Mouse (Mus musculus) heart, embryonic 15.5 days (tissue): ENCODE data around the gene Kcnj8. TPM values are rescaled to one million over a fixed set of nuclear protein-coding genes. Genes with fewer than 3 reads are reported as not detected.

Experiments
- ATAC-seq: fragments of 200-750 bp; cut with Nextera tagmentation; replicated peaks from 2 replicates; pipeline ENCODE4 v1.8.0; 2017; ENCODE audit warnings: low read depth, moderate TSS enrichment; ENCODE audit not compliant: insufficient number of reproducible peaks, insufficient read depth, low FRiP score
- H3K27ac ChIP-seq: fragments of 300-500 bp; sonication (generic); 2 replicates; pipeline ENCODE4 v1.5.1; 2015; ENCODE audit warnings: mild to moderate bottlenecking, inconsistent platforms
- H3K27me3 ChIP-seq: fragments of 300-500 bp; sonication (generic); 2 replicates; pipeline ENCODE4 v1.6.1; 2015; ENCODE audit warnings: inconsistent platforms
- H3K36me3 ChIP-seq: fragments of 300-500 bp; sonication (generic); 2 replicates; pipeline ENCODE4 v1.6.1; 2015; ENCODE audit warnings: mild to moderate bottlenecking, inconsistent platforms
- H3K4me1 ChIP-seq: fragments of 300-500 bp; sonication (generic); replicated peaks from 2 replicates; pipeline ENCODE4 v1.6.1; 2015; ENCODE audit warnings: inconsistent platforms
- H3K4me2 ChIP-seq: fragments of 300-500 bp; sonication (generic); 2 replicates; pipeline ENCODE4 v1.6.1; 2015; ENCODE audit warnings: inconsistent platforms, mild to moderate bottlenecking, moderate library complexity
- H3K4me3 ChIP-seq: fragments of 300-500 bp; sonication (generic); 2 replicates; pipeline ENCODE4 v1.5.1; 2015; ENCODE audit warnings: mild to moderate bottlenecking, inconsistent platforms
- H3K9ac ChIP-seq: fragments of 300-500 bp; sonication (generic); 2 replicates; pipeline ENCODE4 v1.6.1; 2015; ENCODE audit warnings: mild to moderate bottlenecking, inconsistent platforms
- H3K9me3 ChIP-seq: fragments of 300-500 bp; sonication (generic); replicated peaks from 2 replicates; pipeline ENCODE4 v1.6.1; 2016; ENCODE audit warnings: inconsistent platforms
- WGBS: fragments of 180-500 bp; shearing (Covaris S2); methylation state at CpG from one replicate; pipeline ENCODE4 v1.1.7; 2015; ENCODE audit warnings: mixed read lengths; 5-methylcytosine and 5-hydroxymethylcytosine counted together
- polyA plus RNA-seq: library from polyadenylated mRNA; unstranded; fragments of >200 nt; fragmentation: Nextera tagmentation; extraction: Ambion mirVana; gene quantifications from 2 replicates; pipeline ENCODE4 v1.2.1, GENCODE M21; 2015

The Kcnj8 gene
- polyA plus RNA-seq, 1 experiment from 2014 or later: 16.1 TPM

DNA sequence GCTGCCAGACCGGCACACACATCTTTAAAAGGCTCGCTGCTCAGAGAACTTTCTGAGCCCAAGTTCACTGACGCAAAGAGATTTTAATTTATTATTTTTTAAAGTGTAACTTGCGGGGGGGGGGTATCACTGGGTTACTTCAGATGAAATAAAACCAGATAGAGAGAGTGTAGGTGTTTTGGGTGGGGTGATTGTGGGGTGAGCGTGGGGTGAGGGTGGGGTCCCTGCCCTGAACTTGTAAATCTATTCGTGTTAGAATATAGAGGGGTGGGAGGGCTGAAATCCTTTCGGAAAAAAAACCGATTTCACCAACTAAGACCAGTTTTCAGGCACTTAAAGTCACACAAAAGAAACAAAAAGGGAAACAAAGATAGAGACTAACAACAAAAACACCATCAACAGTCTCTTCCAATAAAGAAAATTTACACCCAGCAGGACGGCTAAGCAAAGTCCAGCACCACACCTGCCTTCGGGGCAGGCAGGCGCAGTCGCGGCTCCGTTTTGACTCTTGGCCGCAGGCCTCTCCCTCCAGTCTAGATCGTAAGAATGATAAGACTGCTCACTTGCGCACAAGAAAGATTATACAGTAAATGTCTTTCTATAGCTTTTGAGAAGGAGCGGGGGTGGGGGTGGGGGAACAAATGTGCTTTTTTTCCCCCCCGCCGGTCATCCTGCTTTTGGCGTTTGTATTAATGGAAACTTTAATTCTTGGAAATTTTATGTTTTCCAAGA lies 381 bp upstream of the Kcnj8 start:
- no peak for ATAC-seq

DNA sequence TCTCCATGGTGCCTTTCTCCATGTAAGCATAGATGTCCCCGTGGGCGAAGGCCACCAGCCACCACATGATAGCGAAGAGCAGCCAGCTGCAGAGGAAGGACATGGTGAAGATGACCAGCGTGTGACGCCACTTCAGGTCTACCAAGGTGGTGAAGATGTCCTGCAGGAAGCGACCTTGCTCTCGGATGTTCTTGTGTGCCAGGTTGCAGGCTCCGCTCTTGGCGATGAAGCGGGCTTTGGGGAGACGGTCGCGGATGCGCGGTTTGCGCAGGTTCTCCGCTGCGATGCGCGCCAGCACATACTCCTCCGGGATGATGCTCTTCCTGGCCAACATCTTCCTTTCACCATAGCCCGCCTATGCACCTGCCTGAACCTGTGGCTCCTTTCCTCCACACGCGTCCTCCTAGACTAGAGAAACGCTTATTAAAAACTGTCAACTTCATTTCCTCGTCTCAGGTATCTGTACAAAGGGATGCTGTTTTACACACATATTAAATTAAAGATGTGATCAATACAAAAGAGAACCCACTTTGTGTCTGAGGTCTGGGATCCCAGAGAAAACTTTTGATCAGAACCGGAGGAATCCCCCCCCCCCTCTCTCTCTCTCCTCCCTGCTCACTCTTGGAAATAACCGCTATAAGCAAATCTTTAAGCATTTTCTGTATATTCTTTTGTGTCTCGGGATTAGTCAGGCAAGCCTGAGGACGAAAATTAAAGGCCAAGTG lies 1.2 kb downstream of the Kcnj8 start:
- H3K36me3 ChIP-seq: 0 out of 2 replicates have a peak, but pooled peaks cover 3% of the 10 kb centered on the region
- no peak overlapping the region for H3K27ac ChIP-seq
- H3K4me1 ChIP-seq: peaks cover 32% of the 10 kb centered on the region
- peak overlapping the region; percentile 63 for H3K4me3 ChIP-seq
- no peaks in the 10 kb centered on the region for H3K9me3 ChIP-seq
- peak overlapping the region; percentile 35; the same call in 1 of the 2 replicates for H3K9ac ChIP-seq
- peak overlapping the region; percentile 98 for H3K4me2 ChIP-seq
- ATAC-seq: no peak
- peaks cover 17% of the 10 kb centered on the region for H3K27me3 ChIP-seq
- WGBS: 15% methylated on average over 30 of the region's 30 CpGs

More for the DNA sequence above, 381 bp upstream of the Kcnj8 start:
- H3K4me3 ChIP-seq: peak overlapping the region; percentile 63
- H3K9me3 ChIP-seq: no peaks in the 10 kb centered on the region
- peak overlapping the region; percentile 98 for H3K4me2 ChIP-seq
- 8% methylated on average over 21 of the region's 21 CpGs for WGBS
- 0 out of 2 replicates have a peak overlapping the region, but pooled peaks have one; percentile 47 for H3K27ac ChIP-seq
- H3K36me3 ChIP-seq: no peaks in the 10 kb centered on the region
- H3K27me3 ChIP-seq: peaks cover 17% of the 10 kb centered on the region
- H3K9ac ChIP-seq: peak overlapping the region; percentile 57
- peaks cover 32% of the 10 kb centered on the region for H3K4me1 ChIP-seq

DNA sequence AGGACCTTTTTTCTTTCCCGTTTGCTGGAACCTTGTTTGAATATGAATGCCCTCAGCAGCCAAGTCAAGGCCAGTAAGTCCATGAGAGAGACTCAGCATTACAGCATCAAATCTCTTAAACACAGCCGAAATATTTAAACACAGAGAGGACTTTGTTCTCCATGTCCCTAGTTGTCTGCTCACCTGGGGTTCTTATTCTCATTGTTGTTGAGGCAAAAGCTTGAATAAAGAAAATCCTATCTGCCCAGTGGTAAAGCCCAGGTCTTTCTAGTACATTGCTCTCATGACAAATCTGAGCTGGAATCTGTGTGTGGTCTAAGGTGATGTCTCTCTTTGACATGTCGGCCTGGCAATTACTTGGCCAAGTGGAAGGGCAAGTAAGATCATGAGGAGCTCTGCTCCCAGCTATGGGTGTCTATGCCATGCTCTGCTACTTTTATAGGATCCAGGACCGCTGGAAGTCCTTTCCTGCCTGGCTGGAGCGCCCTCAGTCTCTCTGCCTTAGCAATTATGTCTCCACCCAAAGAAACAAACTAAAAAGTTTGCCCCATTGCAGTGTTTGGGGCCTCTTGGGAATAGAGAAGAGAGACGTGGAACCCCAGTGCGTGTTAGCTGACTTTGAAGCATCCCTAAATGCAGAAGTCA lies 2.6 kb downstream of the Kcnj8 start:
- no peak for ATAC-seq
- Histone ChIP-seq H3K4me2 (no peak overlapping the region), H3K4me3 (no peak overlapping the region), H3K4me1 (peaks cover 32% of the 10 kb centered on the region), H3K27me3 (peaks cover 17% of the 10 kb centered on the region), H3K9me3 (no peaks in the 10 kb centered on the region), H3K9ac (no peak overlapping the region), H3K27ac (no peak overlapping the region), H3K36me3 (0 out of 2 replicates have a peak, but pooled peaks cover 6% of the 10 kb centered on the region)
- WGBS: 64% methylated on average over 7 of the region's 7 CpGs

DNA sequence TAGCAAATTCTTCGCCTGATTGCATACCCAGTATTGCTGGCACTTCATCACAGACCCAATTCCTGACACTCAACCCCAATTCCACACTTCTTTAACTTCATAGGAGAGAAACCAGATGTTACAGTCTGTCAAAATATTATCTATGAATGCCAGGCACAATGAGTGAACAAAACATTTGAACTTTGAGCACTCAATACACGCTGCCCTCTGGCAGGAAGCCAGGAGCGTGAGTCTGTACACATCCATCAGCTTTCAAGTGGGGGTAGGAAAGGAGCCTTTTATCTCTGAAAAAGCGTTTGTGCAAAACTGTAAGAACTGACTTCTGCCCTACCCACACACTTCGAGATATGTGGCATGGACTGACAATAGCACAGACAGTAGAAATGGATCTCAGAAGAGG lies 4.0 kb downstream of the Kcnj8 start:
- Histone ChIP-seq H3K4me2 (0 out of 2 replicates have a peak overlapping the region, but pooled peaks have one; percentile 5), H3K9ac (no peak overlapping the region), H3K27ac (peak overlapping the region; percentile 34), H3K36me3 (0 out of 2 replicates have a peak, but pooled peaks cover 6% of the 10 kb centered on the region), H3K4me1 (peaks cover 32% of the 10 kb centered on the region), H3K9me3 (no peaks in the 10 kb centered on the region), H3K4me3 (no peak overlapping the region), H3K27me3 (peaks cover 17% of the 10 kb centered on the region)
- WGBS: 6% methylated on average over 5 of the region's 5 CpGs
- peak; percentile 54; the same call in 1 of the 2 replicates for ATAC-seq

DNA sequence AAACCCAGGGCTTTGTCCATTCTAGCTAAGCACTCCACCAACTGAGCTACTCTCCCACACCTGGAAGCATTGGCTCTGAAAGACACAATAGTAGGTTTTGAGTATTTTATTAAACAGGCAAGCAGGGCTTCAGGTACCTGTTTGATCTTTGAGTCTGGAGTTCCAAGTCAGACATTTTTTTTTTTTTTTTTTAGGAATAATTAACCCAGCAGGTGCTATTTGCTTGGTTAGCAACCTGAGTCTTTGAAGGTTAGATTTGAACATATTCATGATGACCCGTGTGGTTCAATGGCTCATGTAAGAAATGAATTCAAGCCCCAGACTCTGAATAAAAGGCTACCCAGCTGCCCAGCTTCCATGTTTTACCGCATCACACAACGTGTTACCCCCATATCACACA lies 6.7 kb downstream of the Kcnj8 start:
- 0 out of 2 replicates have a peak, but pooled peaks cover 6% of the 10 kb centered on the region for H3K36me3 ChIP-seq
- 90% methylated on average over 3 of the region's 3 CpGs for WGBS
- ATAC-seq: no peak
- H3K27me3 ChIP-seq: peaks cover 9% of the 10 kb centered on the region
- no peaks in the 10 kb centered on the region for H3K9me3 ChIP-seq
- H3K9ac ChIP-seq: no peak overlapping the region
- H3K27ac ChIP-seq: no peak overlapping the region
- H3K4me2 ChIP-seq: no peak overlapping the region
- no peak overlapping the region for H3K4me3 ChIP-seq
- H3K4me1 ChIP-seq: peaks cover 12% of the 10 kb centered on the region

DNA sequence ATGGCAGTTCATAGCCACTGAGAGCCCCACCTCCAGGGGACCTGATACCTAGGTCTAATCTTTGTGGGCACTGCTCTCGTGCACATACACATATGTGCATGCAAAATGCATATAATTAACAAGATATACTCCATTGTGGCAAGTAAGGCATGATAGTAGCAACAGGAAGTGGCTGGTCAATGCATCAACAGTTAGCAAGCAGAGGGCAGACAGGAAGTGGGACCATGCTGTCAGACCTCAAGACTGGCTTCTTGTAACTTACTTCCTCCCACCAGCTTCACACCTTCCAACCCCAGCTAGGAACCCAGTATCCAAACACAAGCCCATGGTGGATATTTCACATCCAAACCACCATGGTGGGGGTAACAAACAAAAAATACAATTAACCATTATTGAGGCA lies 10.3 kb downstream of the Kcnj8 start:
- peaks cover 3% of the 10 kb centered on the region; the same call in 1 of the 2 replicates for H3K4me1 ChIP-seq
- H3K4me2 ChIP-seq: no peak overlapping the region
- H3K9ac ChIP-seq: no peak overlapping the region
- H3K4me3 ChIP-seq: no peak overlapping the region
- no peak overlapping the region for H3K27ac ChIP-seq
- ATAC-seq: no peak
- no peaks in the 10 kb centered on the region for H3K9me3 ChIP-seq
- H3K27me3 ChIP-seq: no peaks in the 10 kb centered on the region; the same call in 1 of the 2 replicates
- WGBS: 58% methylated on average over 1 of the region's 1 CpGs
- 0 out of 2 replicates have a peak, but pooled peaks cover 6% of the 10 kb centered on the region for H3K36me3 ChIP-seq

DNA sequence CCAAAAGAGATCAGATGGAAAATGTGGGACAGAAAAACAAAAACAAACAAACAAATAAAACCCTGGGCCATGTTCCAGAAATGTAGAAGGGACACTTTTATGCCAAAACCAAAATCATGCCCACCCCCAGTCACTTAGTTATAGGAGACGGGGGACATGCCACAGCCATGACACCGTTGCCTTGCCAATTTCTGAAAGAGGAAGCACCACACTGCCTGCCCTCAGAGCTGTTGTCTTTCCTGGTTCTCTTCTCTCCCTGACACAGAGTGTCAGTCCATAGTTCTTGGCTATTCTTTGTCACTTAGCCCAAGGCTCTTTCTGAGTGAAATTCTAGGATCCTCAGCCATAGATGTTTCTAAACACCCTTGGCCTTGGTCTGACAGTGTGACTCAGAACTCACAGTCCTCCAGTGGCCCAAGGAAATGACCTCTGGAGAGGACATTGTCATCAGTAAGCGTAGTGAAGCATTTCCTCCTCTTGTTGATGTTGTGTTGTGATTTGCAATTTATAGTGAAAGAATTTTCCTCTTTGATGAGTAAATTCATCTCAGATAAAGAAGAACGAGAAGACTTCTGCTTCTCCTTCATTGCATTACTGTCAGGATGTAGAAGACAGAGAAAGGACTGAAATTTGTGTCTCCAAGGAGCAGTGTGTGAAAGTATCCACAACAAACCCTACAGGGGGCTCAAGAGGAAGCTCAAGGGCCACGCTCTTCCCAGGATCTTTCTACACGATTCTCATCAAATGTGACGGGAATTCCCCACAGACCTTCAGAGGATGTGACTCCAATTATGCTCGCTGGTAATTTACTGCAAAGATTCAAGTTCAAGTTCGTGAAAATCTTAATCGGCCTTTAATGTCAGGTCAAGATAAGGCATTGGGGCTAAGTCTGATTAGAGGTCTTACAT lies 12.4 kb downstream of the Kcnj8 start:
- Histone ChIP-seq H3K9me3 (no peaks in the 10 kb centered on the region), H3K27me3 (no peaks in the 10 kb centered on the region; the same call in 1 of the 2 replicates), H3K9ac (no peak overlapping the region), H3K4me2 (no peak overlapping the region), H3K36me3 (no peaks in the 10 kb centered on the region), H3K27ac (no peak overlapping the region), H3K4me3 (no peak overlapping the region), H3K4me1 (peaks cover 3% of the 10 kb centered on the region; the same call in 1 of the 2 replicates)
- no peak for ATAC-seq
- 71% methylated on average over 10 of the region's 10 CpGs for WGBS

DNA sequence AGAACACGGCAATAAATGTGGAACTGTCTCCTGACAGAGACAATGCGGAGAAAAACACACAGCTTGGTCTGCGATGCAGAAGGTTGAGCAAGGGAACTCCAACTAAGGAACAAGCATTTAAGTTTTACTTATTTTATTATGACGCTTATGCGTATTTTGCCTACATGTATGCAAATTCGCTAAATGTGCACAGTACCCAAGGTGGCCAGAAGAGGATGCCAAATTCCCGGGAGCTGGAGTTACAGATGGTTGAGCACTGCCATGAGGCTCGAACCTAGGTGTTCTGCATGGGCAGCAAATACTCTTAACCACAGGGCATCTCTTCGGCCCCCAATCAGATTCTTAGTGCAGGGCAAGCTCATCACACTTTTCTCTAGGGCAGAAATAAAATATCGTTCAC lies 13.3 kb downstream of the Kcnj8 start:
- WGBS: 80% methylated on average over 10 of the region's 10 CpGs
- Histone ChIP-seq H3K9me3 (no peaks in the 10 kb centered on the region), H3K4me2 (no peak overlapping the region), H3K9ac (no peak overlapping the region), H3K36me3 (no peaks in the 10 kb centered on the region), H3K4me1 (peaks cover 3% of the 10 kb centered on the region; the same call in 1 of the 2 replicates), H3K4me3 (no peak overlapping the region), H3K27me3 (no peaks in the 10 kb centered on the region), H3K27ac (no peak overlapping the region)
- no peak for ATAC-seq

DNA sequence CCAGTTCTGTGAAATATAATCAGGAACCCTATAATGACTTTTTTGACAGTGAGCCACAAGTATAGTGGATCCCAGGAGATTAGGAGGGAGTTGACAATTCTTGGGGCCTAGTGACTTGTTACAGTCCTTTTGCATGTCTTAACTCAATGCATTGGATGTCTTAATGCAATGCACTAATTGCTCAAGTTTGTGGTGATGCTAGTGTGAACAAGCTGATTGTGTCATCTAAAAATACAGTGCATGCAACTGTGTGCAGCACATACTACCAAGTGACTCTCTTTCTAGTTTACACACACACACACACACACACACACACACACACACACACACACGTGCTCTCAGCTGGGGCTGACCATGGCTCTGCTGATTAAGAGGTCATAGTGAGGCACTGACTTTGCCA lies 15.4 kb downstream of the Kcnj8 start:
- Histone ChIP-seq H3K4me3 (no peak overlapping the region), H3K27ac (no peak overlapping the region), H3K36me3 (no peaks in the 10 kb centered on the region), H3K9me3 (no peaks in the 10 kb centered on the region), H3K27me3 (no peaks in the 10 kb centered on the region), H3K4me1 (peaks cover 9% of the 10 kb centered on the region; the same call in 1 of the 2 replicates), H3K4me2 (no peak overlapping the region), H3K9ac (no peak overlapping the region)
- WGBS: 61% methylated on average over 1 of the region's 1 CpGs
- ATAC-seq: no peak

DNA sequence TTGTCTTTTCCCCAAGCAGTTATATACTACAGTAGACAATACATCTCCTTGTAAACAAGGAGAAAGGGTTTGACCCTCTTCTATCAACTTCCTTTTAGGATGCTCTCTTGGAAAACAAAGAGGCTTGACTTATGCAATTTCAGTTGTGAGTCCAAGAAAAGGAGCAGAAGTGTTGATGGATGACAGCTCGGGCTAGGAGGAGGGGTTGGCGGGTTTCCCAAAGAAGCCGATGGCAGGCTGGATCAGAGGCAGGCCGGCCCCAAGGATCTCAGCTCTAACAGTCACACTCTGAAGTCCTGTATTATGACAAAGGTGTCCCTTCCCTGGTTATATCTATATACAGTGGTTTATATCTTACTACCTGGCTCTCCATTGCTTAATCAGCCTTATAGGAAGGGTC lies 19.9 kb downstream of the Kcnj8 start:
- no peaks in the 10 kb centered on the region for H3K36me3 ChIP-seq
- H3K4me1 ChIP-seq: 0 out of 2 replicates have a peak, but pooled peaks cover 7% of the 10 kb centered on the region
- 33% methylated on average over 4 of the region's 4 CpGs for WGBS
- H3K27ac ChIP-seq: no peak overlapping the region
- no peak for ATAC-seq
- no peak overlapping the region for H3K9ac ChIP-seq
- H3K9me3 ChIP-seq: no peaks in the 10 kb centered on the region
- no peak overlapping the region for H3K4me2 ChIP-seq
- H3K4me3 ChIP-seq: no peak overlapping the region
- no peaks in the 10 kb centered on the region for H3K27me3 ChIP-seq
